Mouse (Mus musculus): ENCODE data around the gene Daam2.

DNA sequence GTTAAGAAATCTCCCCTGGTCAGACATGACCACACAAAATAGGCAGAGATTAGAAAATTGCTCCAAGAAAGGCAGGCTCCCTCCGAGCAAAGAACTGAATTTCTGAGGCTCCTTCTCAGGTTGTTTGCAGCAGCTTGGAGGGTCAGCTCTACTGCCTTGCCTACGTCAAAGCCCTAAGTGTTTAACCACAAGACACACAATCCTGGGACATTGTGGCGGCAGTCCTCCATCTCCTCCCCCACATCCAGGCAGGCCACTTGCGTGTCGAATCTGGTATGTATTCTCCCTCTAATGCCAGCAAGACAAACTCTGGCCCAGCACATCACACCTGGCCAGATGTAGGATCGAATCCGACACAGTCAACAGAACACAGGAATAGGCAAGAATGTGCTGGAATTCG lies 4.6 kb upstream of the Daam2 start:
- TF ChIP-seq CTCF (IDR thresholded peaks at IDR 0.05; ENCODE audit: borderline replicate concordance, insufficient read depth, low read length) (no peak), POLR2A (IDR thresholded peaks at IDR 0.05; ENCODE audit: low read depth, low read length) (no peak)
